Mouse (Mus musculus): Measurements from ENCODE around the gene Kctd13.

Kctd13 gene

DNA sequence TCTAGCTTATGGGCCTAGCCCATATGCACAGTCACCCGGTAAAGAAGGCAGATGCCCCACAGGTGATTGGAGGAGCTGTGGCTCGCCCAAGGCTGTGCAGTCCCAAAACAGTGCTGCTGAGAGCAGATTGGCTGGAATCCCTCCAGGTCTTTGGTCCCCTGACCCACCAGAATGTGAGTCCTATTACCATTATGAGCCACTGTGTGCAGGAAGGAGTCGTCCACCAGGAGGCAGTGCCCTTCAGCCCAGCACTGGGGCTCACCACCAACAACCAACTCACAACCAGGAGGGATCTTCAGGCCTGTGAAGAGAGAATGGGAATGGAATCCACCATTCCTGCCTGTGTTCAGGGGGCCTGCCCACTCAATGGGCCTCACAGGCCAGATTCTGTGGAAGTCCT lies 17.9 kb downstream of the Kctd13 start:
- peak; percentile 44 for DNase-seq

DNA sequence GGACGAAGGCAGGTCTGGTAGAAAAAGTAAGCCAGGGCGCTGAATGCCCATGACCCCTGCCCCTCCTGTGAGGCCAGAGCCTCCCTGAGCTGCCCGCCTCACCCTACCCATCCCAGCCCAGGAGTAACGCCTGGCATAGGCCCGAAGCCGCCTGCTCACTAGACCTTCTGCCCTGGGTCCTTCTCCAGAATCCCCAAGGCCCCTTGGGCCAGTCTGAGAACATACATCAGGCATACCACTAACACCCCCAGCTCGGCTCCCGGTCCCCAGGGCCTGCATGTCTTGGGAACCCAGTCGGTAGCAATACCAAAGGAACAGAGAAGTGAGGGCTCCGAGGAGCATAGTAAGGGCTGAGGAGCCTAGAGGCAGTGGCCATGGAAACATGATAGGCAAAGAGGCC lies 19.9 kb downstream of the Kctd13 start:
- no peak for DNase-seq

DNA sequence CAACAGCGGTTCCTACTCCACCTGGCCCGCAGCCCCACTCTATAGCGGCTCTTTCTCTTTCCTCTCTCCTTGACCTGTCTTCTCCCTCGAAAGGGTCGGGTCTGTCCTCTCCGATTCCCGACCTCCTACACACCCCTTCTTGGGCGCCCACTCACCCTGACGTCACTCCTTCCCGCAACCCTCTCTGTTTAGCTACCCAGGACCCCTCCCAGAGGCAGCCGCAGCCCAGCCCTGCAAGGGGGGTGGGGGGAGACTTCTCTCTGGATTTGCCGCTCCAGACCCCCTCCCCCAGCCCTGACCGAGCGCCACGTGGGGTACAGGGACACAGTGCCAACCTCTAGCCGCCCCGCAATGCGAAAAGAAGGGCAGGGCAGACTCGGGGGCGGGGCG lies 20.7 kb downstream of the Kctd13 start, which contains the start of gene Asphd1:
TSS of gene Asphd1 (minus strand) at position 180 of the 390 bp plus-strand sequence.
- peak; percentile 73 for DNase-seq

DNA sequence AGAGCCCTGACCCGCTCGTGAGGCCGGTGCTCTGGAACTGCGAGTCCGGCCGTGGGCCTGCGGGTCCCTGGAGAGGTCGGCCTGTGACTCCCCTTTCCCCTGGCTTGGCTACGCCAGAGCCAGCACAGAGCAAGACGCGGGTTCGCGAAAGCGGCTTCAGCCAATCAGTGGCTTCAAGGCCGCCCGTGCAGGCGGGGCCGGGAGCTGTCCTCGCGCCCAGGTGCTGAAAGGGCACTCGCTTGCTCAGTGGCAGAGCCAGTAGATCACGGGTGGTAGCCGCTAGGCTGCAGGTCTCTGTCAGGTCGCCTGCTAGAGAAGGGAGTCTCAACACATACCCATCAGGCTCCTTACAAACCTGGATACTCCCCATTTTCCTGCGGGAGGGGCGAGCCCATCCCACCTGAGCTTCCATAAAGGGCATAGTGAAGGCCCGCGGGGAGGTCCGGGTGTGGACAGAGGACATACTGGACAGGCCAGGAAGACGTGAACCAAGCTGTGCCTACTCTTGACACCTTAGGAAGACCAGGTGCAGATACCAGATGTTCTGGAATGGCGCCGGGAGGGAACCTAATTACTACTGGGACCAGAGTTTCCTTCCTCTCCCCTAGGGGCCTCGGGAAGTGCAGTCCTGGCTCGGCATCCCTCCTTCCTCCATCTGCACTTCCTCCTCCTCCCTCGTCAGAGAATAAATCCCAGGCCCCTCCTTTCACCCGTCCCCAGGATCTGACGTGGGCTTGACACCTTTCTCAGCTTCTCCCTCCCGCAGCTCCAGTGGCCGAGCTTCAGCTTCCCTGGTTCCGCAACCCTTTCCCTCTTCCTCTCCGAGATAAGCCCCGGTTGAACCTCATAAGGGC lies 21.3 kb downstream of the Kctd13 start, which contains the start of gene Sez6l2:
TSS of gene Sez6l2 (plus strand) at position 771 of the 854 bp plus-strand sequence.
- peak; percentile 85 for DNase-seq

DNA sequence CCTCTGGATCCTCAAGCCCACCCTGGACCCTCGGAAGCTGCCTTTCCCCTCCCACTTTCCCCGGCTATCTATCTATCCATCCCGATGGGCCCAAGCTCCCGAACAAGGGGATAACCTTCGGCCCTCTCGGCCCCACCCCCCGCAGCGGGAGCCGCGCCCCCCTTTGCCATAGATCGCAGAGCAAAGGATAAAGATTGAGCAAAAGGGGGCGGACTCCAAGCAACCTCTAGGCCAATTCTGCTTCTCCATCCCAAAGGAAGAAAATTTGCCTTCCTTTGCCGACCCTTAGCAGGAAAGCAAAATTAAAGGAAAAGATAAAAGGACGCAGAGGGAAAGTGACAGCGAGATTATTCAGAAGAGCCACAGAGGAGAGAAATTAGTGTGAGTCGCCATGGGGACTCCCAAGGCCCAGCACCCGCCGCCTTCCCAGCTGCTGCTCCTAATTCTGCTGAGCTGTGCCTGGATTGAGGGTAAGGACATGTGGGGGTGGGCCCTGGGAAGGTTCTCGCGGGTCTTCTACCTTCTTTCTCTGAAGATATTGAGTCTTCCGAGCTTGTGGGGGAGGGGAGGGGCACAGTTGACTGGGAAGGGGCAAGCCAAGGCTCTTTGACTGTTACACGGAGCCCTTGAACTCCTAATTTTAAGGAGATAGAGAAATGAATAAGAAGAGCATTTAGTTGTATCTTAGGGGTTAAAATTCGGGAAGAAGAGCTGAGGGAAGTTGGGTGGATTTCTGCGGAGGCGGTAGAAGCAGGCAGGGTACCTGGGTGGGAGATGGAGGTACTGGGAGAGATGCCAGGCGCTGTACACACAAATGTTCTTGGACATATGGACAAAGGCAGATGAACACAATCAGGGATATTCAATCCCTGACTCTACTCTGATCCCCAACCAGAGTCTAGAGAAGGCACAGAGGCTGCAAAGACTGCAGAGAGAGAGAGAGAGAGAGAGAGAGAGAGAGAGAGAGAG lies 22.3 kb downstream of the Kctd13 start:
- DNase-seq, result peak; percentile 43

DNA sequence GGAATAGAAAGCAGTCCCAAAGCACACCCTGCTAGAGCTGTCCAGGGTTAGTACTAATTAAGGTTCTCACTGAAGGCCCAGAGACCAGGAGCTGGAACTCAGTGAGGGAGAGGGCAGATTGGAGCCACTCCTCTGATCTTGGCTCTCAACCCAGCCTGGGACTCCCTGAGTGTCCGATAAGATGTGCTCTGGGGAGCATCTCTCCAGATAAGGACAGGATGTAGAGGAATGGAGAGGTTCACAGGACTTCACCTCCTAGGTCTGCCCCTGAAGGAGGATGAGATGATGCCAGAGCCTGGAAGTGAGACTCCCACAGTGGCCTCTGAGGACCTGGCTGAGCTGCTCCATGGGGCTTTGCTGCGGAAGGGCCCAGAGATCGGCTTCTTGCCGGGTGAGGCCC lies 23.1 kb downstream of the Kctd13 start:
- DNase-seq, result no peak

DNA sequence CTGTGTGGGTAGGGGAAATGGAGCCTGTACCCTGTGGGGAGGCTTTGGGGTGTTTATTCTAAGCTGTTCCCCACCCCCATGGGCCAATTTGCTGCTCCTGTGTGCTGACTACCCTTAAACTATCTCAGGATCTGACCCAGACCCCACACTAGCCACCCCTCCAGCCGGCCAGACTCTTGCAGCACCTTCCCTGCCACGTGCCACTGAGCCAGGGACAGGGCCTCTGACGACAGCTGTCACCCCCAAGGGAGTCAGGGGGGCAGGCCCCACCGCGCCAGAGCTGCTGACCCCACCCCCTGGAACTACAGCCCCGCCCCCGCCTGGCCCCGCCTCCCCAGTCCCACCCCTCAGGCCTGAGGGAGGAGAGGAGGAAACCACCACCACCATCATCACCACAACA lies 24.0 kb downstream of the Kctd13 start:
- DNase-seq, result no peak

DNA sequence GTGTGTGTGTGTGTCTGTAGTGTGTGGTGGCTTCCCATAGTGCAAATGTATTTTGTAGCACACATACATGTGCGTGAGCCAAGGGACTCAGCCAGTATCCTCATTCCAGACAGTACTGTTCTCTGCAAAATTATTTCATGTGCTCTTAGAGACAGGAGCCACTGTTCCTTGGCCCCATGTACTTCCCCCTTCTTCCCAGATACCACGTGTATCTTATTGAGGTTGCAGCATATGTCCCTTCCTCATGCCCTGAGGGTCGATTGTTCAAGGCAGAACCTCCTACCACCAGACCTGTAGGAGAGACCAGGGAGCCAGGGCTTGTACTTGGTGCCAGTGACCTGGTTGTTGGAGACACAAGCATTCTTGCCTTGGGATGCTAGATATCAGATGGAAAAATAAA lies 26.4 kb downstream of the Kctd13 start:
- no peak for DNase-seq

DNA sequence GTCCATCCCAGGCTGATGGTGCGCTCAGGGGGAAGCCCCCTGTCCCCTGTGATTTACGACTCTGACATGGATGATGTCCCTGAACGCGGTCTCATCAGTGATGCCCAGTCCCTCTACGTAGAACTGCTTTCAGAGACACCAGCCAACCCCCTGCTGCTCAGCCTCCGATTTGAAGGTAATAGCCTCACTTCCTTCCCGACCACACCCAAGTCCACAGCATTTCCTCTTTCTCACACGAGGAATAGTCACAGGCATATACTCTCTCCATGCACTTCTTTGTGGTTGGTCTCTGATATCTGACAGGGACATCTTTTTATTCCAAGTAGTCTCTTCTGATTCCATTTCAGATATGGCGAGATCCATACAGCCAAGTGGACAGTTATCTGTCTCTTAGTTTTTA lies 31.1 kb downstream of the Kctd13 start:
- DNase-seq, result no peak

DNA sequence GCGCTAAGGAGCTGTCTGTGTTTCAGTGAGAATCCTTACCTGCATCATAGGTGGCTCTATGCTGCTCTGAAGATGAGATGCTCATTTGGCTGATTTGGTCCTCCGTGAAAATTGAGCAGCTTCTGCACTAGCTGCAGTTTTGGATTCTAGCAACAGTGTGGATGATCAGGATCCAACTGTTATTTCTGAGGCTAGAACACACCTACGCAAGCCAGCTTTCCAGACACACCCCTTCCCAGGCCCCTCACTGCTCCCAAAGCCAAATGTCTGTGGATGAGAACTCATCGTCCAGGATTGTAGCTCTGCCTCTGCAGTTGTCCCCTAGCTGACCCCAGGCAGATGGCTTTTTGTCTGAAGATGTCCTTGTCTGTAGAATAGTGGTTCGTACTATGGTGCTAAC lies 32.4 kb downstream of the Kctd13 start:
- DNase-seq, result no peak

DNA sequence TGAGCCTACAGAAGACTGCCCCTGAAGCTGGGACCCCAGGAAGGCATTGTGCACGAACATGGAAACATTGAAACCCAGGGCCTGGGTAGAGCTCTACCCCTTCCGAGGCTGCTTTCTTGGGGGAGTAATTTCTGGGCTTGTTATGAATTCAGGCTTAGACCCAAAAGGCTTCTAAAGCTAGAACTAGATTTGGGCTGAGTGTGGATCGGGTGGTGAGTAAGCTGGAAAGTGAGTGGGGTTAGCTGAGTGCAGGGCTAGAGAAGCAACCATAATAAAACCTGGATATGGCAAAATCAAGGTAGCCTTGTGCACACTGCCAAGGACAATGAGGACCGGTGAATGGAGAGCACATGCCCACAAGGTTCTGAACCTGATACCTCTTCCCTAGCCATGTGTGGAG lies 33.3 kb downstream of the Kctd13 start:
- no peak for DNase-seq

DNA sequence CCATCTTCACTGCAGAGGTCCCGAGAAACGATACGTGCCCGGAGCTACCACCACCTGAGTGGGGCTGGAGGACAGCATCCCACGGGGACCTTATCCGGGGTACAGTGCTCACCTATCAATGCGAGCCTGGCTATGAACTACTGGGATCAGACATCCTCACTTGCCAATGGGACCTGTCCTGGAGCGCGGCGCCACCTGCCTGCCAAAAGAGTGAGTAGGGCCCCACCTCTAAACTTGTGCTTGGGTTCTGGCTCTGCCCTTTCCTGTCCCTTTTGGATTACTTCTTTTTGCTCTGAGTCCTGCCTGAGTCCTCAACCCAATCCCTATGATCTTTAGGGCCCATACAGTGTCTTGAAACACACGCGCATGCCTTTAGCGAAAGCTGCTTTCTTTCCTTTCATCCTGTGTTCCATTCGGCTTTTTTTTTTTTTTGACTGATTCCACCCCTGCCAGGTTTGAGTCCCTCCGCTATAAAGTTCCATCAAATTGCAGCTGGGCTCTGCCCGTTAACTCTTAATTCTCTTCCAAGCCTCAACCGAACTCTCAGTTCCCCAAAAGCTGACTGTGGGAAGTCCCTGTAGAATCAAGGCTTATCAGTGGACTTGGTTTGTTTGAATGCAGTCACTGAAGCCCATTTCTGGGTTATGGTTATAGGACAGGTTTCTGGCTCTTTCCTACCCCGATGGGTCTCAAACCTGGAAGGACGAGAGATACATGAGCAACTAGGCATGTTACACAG lies 35.0 kb downstream of the Kctd13 start:
- no peak for DNase-seq

DNA sequence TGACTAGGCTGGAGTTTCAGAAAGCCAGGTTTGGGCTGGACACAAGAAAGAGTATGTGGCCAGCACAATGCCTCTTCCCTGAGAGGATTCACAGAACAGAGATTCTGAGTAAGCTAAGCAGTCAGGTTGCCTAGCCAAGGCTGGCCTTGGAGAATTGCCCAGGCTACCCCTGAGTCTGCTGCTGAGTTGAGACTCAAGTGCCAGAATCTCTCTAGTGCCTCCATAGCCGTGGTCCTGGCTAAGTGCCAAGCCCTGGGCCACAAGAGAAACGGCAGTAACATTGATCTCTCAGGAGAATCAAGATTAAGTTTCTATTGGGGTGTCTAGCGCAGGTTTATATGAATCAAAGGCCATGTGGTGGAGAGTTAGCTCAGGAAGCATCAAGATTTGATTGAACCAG lies 36.9 kb downstream of the Kctd13 start:
- DNase-seq, result no peak

DNA sequence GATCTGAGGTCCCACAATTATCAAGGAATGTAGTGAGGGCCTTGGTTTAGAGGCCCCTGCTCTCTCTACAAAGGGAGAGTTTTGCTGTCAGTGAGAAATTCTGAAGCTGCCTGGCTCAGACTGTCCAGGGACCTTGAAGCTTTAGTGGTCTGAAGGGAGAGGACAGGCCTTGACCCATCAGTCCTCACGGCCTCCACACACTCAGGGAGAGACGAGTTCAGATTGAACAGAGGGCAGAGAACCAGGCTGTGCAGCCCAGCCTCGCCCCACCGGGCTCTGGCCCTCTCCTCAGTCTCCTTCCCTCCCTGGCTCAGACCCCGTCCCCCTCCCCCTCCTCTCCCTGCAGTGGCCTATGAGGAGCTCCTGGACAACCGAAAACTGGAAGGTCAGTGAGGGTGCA lies 38.7 kb downstream of the Kctd13 start:
- DNase-seq, result no peak

DNA sequence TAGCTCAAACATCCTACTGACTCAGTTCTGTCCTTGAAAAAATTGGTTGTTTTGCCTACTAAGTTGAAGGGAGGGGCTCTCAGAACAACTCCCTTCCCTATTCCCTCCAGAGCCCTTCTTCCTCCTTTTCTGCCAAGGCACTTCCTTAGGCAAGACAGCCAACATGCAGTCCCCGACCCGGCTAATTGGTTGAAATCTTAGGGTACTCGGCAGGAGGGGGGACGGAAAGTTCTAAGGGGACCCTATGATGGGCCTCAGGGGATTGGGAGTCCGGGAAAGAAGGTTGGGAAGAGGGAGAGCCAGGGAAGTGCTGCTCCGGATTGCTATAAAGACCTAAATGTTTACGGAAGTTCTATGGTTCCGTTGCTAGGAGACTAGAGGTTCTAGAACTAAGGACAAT lies 46.8 kb downstream of the Kctd13 start:
- no peak for DNase-seq

DNA sequence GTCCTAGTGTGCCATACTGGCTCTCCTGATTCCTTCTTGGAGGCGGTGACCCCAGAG lies 47.0 kb downstream of the Kctd13 start, which contains the start of gene Cdipt:
TSS of gene Cdipt (plus strand) at position 22 of the 57 bp plus-strand sequence.
- no peak for DNase-seq

DNA sequence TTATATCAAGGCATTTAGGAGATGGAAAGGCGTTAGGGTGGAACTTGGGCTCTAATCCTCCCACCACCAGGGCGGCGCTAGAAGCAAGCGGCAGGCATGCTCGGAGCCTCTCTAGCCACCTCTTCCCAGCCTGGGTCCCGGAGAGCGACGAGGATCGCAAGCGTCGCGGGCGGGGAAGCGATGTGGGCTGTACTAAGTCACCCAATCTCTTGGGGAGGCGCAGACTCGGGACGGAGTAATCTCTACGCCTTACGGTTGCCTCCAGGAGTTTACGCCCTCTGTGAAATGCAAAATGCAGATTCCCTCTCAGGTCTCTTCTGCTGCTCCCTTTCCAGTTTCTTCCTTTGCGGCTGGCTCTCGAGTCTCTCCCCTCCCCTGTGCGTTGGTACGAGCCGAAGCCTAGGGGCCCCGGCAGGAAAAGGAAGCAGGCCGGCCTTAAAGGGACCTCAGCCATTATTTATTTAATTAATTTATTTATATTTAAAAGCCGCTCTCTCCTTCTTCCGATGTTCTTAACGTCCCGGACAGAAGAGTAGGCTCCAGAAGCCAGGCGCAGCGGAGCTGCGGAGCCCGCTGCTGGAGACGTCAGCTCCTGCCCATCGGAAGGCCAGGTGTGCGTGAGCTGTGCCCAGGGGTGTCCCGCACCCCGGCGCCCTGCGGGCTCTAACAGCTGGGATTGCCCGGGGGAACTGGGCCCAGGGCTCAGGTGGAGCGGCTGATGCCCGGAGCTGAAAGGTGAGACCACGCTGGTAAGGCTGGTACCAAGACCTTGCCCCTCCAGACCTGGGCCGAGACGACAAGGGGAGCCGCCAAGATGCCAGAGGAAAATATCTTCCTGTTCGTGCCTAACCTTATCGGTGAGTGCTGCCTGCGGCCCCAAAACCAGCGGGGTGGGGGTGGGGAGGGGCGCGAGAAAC lies 47.5 kb downstream of the Kctd13 start, which contains the start of gene Cdiptos:
TSS of gene Cdiptos (minus strand) at position 149 of the 917 bp plus-strand sequence.
- peak; percentile 99 for DNase-seq

DNA sequence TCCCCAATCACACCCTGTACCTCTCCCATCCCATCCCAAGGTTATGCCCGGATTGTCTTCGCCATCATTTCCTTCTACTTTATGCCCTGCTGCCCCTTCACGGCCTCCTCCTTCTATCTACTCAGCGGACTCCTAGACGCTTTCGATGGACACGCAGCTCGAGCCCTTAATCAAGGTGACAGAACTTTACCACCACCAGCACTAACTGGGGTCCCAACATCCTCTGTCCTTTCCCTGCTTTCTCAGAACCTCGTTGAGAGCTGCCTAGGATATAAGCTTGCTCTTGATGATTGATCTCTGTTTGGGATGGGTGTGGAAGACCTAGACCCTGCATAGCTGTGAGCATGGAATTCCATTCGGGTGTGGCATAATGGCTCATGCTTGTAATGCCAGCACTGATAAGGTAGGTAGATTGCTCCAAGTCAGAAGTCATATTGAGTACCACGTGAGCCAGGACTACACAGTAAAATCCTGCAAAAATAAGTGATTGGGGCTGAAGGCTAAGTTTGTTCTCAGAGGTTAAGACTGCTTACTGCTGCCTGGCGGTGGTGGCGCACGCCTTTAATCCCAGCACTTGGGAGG lies 48.3 kb downstream of the Kctd13 start:
- no peak for DNase-seq

DNA sequence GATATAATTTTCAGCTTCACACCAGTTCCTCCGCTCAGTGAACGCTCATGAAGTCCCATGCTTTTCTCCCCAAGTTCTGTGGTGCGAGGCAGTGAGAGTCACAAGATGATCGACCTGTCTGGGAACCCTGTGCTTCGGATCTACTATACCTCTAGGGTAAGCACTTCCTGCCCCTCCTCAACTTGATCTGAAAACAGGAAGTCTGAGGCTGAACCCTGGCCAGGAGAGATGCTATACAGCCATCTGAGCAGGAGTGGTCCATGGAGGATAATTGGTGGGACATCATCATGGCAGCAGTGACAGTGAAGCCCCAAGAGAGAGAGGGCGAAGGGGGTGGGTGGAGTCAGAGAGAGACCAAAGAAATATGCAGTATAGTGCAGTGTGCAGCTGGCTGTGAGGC lies 50.2 kb downstream of the Kctd13 start:
- no peak for DNase-seq

DNA sequence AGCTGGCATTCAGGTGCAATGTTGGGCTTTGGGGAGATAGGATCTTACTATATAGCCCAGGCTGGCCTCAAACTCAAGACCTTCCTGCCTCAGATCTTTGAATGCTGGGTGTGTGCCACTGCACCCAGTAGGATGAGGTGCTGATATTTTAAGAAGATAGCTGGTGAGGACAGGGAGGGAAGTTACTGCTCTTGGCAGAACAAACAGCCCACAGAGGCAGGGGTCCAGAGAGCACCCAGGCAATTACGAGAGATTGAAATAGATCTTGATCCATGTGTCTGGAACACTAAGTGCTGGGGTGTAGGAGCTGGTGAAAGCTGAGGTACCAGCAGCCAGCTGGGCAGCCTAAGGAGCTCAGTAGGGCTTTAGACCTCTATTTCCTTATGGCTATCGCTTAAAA lies 52.9 kb downstream of the Kctd13 start:
- no peak for DNase-seq

DNA sequence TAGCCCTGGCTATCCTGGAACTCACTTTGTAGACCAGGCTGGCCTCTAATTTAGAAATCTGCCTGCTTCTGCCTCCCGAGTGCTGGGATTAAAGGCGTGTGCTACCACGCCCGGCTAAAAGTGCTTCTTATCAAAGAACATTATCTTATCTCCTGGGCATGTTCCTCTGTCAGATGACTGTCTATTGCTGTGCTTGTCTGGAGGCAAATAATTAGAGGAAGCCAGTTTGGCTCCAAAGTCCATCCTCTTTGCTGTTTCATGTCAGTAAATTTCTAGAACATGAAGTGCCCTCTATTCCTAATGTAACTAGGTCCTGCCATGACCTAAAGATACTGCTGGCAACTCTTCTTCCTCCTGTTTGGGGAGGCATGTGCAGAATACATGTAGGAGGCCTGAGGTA lies 53.4 kb downstream of the Kctd13 start:
- no peak for DNase-seq

DNA sequence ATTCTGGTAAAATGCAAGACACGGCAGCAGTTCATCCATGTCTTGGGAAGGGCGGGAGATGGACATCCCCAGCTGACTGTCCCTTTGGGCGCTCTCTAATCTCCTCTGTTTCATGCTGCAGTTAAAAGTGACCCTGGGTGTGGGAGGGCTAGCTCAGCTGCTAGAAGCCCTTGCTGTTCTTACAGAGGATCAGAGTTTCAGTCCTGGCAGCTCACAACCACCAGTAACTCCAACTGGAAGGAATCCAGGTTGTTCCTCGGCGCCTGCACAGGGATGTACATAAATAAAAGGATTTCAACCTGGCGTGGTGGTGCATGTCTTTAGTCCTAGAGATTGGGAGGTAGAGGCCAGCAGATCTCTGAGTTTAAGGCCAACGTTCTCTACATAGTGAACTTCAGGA lies 54.4 kb downstream of the Kctd13 start:
- DNase-seq, result no peak
